Mouse (Mus musculus) C3H10T1/2 (cell line): ENCODE results near the gene Abhd15. TPM values are rescaled to one million over a fixed set of nuclear protein-coding genes. Genes with fewer than 3 reads are reported as not detected.

Source experiments
- polyA plus RNA-seq, 2 experiments: library from polyadenylated mRNA; unstranded; fragments of >200 nt; fragmentation: generic; extraction: Trizol; gene quantifications; one replicate each; pipeline ENCODE4 v1.2.1; 2012; ENCODE audit warnings: missing spikeins in 2 of 2

The Abhd15 gene
- under 1 TPM; 0.12 to 0.44 TPM for polyA plus RNA-seq

DNA sequence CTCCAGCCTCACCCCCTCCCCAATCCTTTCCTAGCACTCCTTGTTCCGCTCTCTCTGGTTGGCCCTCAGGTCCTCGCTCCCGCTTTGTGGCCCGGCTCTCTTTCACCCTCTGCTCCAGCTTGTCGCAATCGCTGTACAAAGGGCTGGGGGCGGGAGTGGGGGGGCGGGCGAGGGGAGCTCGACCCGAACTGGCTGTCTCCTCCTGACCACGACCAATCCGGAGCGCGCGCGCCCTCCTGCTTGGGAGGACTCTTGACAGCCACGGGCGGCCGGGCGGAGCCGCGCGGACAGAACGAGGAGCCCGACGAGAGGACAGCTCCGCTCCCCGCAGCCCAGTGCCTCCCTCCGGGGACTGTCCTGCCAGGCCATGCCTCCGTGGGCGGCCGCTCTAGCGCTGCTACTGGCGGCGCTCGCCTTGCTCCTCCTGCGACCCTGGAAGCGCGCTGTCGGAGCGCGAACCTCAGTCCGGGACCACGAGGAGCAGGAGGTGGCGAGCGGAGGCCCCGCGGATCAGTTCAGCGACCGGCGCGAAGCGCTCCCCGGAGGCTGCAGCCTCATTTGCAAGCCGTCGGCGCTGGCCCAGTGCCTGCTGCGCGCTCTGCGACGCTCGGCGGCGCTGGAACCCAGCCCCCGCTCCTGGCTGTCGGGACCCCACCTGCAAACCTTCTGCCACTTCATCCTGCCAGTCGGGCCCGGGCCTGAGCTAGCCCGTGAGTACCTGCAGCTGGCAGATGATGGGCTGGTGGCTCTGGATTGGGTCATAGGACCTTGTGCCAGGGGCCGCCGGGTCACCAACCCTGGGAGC lies at the start of gene Abhd15:
Gene Abhd15, plus strand, starts transcription at position 290 of the 805 bp plus-strand sequence.

DNA sequence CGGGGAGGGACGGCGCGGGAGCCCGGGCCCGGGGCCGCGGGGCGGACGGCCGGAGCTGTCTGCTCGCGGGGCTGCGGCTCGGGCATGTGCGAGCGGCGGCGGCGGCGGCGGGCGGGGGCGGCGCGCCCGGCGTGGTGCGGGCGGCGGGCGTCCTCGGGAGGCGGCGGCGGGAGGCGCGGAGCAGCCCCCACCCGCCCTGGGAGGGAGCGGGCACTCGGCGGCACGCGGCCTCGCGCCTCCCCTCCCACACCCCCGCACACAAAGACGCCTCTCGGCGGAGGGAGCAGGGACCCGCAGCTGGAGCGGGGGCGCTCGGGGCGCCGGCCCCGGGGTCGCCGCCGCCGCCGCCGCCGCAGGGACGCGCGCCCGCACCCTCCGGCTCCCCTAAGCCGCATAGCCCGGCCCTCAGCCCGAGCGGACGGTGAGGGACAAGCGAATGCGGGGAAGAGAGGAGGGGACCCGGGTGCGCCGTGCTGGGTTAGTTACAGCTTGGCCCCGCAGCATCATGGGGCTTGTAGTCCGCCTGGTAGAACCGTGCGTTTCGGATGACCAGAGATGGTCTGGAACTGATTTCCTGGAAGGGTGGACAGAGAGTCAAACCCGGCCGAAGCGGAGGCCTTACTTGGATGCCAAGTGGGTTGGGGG lies 25.2 kb upstream of the Abhd15 start, which contains the start of gene Ankrd13b:
Gene Ankrd13b, minus strand, starts transcription at position 88 of the 645 bp plus-strand sequence.

DNA sequence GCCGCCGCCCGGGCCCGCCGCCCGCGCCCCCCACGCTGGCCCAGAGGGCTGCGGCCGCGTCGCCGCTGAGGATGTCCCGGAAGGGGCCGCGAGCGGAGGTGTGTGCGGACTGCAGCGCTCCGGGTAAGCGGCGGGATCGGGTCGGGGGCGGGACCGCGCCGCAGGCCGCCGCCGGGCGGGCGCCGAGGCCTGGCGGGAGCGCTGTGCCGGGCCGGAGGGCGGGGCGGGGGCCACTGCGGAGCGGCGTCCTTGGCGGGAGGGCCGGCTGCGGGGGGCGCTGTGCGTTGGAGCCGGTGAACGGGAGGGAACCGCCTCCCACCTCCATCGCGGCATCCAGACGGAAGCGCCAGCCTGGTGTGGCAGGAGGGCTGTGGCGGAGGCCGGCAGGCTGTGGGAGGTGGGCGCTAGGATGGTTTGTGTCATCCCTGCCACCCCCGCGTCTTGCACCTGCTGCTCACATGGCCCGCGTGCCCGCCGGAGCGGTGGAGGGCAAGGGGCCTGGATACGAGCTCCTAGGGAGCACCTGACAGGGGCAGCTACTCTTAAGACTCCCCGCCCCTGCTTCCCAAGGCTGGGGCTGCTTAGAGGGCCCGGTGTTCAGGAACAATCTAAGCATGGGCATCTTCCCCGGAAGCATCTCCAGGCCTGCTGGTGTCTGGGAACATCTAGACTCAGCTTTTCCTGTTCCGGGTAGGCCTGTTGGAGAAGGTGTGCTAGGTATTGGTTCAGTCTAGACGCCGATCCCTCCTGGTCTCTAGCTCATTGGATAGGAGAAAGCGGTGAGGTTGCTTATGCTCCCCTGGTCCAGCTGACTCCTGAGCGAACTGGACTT lies 21.2 kb upstream of the Abhd15 start, which contains the start of gene Git1:
Gene Git1, plus strand, starts transcription at position 51 of the 832 bp plus-strand sequence.

DNA sequence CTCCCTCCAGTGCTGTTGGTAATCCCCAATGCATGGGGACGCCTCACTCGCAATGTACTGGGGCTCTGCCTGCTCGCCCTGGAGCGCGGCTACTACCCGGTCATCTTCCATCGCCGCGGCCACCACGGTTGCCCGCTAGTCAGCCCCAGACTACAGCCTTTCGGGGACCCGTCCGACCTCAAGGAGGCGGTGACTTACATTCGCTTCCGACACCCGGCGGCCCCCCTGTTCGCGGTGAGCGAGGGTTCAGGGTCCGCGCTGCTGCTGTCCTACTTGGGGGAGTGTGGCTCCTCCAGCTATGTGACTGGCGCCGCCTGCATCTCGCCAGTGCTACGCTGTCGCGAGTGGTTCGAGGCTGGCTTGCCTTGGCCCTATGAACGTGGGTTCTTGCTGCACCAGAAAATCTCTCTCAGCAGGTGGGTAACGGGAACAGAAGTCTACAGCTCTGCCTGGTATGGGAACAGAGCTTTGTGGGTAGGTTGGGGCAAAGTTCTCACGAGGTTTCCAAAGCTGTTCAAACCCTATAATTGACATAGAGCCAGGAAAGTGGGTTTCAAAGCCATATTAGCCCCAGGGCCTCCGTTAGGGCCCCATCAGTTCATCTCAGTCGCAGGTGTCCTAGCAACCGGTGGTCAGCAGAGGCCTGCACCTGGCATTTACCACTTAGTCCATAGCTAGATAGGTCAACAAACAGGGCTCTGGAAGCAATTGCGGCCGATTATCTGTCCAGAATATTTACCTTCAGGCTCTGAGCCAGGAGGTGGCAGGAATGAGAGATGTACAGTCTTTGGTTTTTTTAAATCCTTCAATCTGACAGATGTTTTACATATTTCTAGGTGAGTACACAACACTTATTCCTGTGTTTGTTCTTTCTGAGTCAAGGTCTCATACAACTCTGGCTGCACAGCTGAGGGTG lies 974 bp downstream of the Abhd15 start, which contains the start of gene Trp53i13:
Gene Trp53i13, minus strand, starts transcription at position 344 of the 916 bp plus-strand sequence.

DNA sequence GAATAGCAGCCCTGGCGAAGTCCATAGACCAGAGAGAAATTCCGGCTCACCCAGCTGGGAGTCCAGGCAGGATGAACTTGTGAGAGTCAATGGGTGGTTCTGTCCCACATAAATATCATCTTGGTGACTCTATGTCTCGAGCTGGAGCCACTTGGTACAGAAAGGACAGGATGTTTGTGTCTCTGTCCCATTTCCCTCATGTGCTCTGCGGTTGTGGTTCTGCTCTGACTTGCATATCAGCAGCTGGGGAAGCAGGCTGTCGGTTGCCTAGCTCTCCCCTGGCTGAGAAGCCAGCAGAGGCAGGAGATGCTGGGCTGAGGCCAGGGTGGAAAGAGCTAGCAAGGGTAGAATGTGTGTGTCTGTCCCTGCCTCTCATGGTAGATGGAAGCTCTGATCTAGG lies 4.1 kb downstream of the Abhd15 start, which contains the start of gene Gm10392:
Gene Gm10392, minus strand, starts transcription at position 156 of the 400 bp plus-strand sequence.

Other genes starting within 250 kb of the Abhd15 start
- under 1 TPM; 0.02 to 0.04 TPM for gene Coro6, start 52.7 kb upstream of the Abhd15 start, polyA plus RNA-seq
- gene Ankrd13b, start 25.4 kb upstream of the Abhd15 start, polyA plus RNA-seq, result 10 to 100 TPM; 33.6 to 49.8 TPM
- 10 to 100 TPM; 41.2 to 63.6 TPM for gene Git1, start 21.6 kb upstream of the Abhd15 start, polyA plus RNA-seq
- 10 to 100 TPM; 21.6 to 43.4 TPM for gene Trp53i13, start 859 bp downstream of the Abhd15 start, polyA plus RNA-seq
- gene Gm10392, start 4.1 kb downstream of the Abhd15 start, polyA plus RNA-seq, result under 1 TPM in 1 of 2 experiments, not detected in 1; 0.05 TPM
- gene Taok1, start 92.7 kb downstream of the Abhd15 start, polyA plus RNA-seq, result 1 to 10 TPM in 1 of 2 experiments, under 1 TPM in 1; 0.32 to 2.7 TPM
- gene Nufip2, start 171.0 kb downstream of the Abhd15 start, polyA plus RNA-seq, result 1 to 10 TPM in 1 of 2 experiments, under 1 TPM in 1; 0.84 to 3.9 TPM
- not detected for gene Cryba1, start 210.2 kb downstream of the Abhd15 start, polyA plus RNA-seq
- gene Myo18a, start 248.1 kb downstream of the Abhd15 start, polyA plus RNA-seq, result 10 to 100 TPM; 15.9 to 48.2 TPM